Mouse (Mus musculus) neural tube, embryonic 10.5 days (tissue): ENCODE results near the gene Ipp.

Experiments used
- DNase-seq: peaks from one replicate; pipeline ENCODE4 v3.0.0-alpha.2; 2017; ENCODE audit warnings: low spot score; ENCODE audit errors: extremely low spot score

Gene Ipp

DNA sequence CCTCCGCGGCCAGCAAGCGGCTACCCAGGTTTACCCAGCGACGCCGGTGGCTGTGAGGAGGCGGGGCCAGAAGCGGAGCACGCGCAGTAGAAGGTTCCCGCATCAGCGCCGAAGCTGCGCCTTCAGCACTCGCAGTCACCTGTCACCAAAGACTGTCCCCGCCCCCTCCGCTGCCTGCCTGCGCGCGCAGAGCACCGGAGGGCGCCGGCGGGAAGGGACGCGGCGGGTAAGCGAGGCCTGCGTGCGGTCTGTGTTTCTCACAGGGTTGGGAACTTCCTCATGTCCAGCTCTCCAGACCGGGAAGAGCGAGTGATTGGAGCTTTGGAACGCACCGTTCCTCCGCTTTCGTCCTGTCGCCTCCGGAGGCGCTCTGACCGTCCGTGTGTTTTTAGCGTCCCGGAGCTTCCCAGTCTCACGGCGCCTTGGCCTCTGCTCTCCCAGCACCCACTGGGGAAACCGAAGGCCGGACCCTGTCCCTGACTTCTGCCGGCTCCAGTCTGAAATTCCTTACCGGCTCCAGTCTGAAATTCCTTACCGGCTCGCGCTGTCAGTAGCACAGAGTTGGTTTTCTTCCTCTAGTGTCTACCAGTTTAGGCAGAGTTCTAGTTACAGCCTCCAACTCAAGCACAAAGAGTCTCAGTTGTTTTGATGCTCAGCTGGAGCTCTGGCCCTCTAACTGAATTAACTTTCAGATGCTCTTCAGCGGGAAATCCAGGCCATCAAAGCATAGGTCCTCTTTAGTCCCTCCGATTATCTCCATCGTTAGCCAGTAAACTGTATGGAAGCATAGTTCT, at the start of gene Ipp:
Gene Ipp, plus strand, starts transcription at position 125 of the 794 bp plus-strand sequence.
- DNase-seq: peak; percentile 92

DNA sequence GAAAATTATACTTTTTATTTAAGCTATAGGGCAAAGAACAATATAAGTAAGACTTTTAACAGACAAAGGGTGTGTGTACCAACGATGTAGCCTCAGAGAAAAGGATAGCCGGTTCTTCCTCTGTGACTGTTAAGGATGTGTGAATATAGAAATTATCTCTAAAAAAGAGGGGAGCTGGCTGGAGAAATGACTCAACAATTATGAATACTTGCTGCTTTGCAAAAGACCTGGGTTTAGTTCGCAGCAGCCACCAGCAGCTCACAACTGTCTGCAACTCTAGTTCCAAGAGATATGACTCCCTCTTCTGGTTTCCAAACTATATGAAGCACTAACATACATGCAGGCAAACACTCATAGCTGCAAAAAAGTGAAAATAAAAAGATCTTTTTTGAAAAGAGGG, 45.4 kb upstream of the Ipp start:
- no peak for DNase-seq

DNA sequence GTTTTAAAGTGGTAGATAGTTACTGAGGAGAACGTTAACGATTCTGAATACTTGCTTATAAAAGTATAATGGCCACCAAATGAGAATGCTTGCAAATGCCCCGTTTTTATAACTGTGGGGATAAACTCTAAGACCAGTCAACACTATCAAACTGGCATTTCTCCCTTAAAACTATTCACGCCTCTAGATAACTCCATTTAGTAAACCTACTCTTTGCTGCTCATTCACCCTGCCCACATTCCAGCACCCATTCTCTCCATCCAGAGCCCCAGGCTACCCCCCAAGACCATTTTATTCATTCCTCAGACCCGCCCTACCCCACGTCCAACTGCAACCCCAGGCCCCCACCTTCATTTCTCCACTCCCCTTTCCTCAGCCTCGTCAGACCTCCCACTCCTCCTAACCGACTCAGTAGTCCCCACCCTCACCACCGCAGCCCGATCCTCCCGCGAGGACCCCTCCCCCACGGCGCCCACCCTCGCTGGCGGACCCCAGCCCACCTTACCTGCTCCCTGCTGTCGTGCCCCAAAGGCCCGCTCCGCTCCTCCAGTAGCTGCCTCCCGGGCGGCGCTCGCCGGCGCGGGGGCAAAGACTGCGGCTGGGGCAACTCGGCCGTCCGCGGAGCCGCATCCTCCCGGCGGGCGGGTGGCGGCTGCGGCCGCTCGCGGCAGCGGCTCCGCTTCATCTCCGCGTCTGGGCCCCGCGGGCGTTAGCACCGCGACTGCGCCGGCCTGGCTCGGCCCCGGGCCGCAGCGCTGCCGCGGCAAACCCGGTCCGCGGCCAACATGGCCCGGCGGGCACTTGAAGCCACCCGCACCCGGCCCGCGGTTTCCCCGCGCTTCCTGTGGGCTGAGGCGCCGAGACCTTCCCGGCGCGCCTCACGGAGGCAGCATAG, 43.9 kb upstream of the Ipp start:
- DNase-seq: peak; percentile 78

DNA sequence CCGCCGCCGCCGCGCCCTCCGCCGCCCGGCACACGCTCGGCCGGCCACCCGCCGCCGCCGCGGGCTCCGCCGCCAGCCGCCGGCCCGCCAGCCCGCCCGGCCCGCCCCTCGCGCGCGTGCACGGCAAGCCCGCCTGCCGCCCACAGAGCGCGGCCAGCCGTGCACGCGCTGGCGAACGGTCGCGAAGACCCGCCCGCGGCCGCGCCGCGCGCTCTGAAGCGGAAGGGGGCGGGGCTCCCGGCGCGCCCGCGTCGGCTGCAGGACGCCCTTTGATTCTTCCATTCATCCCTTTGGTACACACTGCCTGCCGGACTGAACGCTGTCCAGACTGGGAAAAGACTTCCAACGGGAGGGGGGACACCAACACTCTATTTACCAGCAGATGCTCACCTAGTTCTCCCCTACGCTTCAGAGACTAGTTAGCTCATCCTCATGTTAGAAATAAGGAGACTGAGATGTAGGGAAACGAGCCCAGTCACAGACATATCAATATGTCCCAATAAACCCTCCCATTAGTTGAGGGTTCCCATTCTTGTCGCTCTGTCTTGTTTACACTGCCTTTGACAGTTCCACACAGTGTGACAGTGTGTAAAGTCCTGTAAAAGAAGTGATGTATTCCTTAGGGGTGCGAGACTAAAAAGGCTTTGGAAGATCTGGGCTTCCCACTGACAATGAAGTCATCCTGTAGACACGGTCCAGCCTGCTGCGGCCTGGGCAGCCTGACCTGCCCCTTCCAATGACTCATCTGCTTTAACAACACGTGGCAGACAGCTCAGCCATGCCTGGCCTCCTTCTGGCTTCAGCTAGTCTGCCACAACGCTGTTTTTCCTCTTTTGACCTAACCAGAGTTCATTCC, 43.0 kb upstream of the Ipp start, which contains the start of gene Mast2:
Gene Mast2, minus strand, starts transcription at position 58 of the 856 bp plus-strand sequence.
- peak; percentile 86 for DNase-seq

DNA sequence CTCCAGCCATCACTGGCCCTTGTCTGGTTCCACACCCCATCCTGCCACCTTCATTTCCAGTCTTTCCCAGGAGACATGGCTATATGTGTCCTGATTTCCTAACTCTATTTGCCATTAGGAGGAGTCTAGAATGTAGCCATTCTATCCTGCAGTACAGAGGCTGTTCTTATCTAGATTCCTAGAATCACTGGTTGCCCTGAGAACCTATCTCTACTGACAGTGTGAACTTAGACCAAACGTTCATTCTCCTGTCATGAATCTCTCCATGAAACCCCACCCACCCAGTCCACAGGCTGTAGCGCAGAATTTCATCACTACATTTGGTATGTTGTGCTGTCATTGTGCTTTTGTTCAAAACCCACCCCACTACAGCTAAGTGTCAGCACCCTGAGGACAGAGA, 26.0 kb upstream of the Ipp start:
- no peak for DNase-seq

DNA sequence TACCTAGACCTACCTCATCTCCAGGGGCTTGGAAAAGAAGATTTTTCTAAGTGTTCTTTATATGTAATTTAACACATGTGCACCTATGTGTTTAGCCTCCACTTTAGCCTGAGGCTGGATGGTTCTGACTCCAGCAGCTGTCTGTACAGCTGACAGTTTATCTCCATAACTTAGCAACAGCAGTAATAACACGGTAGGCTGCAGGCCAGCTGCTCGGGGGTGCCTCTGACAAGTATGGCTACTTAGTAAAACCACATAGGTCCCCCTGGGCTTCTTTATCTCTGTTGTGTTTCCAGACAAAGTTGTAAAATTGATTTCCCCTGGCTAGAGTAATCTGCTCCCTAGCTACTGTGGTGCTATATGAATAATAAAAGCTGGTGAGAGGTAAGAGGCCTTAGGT, 23.9 kb upstream of the Ipp start:
- no peak for DNase-seq

DNA sequence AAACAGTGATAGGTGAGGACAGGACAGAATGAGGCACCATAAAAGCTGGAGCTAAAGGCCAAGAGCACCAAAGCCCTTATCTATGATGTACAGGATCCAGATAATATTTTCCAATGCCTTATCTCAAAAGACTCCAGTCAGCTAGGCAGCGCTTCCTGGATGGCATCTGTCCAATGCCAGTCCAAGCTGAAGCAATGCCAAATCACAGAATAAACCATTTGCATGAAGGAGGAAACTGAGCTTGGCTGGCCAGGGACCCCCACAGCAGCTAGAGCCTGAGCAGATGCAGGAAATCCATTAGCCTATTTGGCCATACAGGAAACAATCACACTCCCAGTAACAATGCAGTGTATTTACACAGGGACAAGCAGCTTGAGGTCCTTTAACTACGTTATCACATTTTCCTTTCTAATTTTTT, 16.2 kb upstream of the Ipp start:
- DNase-seq: no peak

DNA sequence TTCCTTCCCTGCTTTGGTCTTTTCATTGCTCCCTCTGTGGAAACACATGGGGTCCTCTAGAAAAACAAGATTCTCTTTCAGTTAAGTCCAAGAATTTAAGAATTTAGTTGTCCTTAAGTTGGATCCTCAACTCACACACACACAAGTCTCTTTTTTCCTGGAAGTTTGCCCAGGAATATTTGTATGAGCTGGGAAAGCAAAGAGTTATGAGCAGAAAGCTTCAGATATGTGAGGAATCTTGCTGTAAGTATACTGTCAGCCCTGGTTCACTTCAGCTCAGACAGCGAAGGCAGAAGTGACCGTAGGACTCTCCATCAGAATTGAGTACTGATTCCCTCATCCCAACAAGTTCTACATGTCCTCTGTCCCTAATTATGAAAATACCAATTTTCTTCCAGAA, 15.5 kb upstream of the Ipp start:
- DNase-seq: no peak

DNA sequence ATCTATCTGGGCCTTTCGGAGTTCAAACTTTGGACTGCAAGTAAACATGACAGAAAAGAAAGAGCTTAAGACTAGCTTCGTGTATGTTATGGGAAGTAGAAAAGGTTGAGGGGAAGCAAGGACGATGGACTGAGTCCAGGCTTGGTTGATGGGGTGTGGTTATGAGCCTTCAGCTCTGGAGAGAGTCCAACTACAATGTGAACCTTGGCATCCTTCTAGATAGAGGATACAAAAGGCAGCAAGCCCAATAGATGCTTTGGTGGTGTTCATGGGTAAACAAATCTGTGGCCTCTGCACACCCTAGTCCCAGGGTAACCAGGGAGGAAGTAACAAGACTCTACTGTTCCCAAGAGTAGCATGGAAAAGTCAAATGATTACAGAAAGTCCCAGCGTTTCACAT, 14.9 kb upstream of the Ipp start:
- no peak for DNase-seq

DNA sequence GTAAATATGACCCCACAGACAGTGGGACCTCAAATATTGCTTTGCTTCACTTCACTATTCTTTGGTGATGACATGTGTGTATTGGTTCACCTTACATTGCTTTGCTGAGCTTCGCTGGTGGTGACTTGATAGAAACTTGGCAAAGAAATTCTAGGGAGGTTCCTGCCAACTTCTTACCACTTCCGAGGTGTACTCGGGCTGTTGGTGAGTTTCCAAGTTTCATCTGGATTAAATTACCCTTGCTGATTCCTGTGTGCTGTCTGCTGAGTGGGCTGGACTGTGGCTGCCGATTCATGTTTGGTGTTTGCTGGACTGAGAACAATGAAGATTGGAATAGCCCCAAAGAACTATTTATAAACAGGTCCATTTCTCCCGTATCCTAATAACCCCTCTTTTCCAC, 13.7 kb upstream of the Ipp start:
- DNase-seq: no peak

DNA sequence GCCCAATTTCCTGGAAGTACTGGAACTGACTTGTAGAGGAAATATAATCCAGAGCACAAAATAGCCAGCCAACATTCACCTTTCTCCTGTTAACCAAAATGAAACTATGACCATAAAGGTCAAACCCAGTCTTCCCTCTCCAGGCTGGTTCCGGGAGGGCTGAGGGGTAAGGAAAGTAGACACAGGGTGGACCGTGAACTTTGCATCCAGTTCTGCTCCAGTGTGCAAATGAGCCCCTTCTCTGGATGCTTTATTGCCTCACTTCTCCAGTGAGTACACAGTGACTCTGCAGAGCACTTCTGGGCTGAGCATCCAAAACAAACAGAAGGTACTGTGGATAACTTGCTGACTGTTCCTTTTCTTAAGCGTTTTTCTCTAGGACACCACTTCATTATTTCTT, 7.4 kb upstream of the Ipp start:
- DNase-seq: no peak

DNA sequence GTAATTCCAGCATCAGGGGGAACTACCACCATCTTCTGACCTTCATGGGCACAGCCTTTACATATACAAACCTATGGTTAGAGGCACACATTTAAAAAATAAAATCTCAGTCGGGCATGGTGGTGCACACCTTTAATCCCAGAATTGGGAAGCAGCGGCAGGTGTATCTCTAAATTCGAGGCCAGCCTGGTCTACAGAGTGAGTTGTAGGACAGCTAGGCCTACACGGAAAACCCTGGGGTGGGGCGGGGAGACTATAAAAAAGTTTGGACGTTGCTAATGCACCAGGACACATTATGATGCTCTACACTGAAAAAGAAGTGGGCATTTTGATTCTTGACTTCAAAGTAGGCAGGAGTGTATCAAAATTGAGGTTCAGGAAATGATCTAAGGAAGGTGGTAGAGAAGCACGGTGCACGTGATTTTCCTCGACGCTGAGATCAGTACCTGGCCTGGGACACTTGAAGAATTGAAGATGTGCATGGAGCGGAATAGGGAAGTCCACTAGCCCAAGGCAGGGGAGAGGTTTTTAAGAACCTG, 394 bp upstream of the Ipp start:
- DNase-seq: no peak

DNA sequence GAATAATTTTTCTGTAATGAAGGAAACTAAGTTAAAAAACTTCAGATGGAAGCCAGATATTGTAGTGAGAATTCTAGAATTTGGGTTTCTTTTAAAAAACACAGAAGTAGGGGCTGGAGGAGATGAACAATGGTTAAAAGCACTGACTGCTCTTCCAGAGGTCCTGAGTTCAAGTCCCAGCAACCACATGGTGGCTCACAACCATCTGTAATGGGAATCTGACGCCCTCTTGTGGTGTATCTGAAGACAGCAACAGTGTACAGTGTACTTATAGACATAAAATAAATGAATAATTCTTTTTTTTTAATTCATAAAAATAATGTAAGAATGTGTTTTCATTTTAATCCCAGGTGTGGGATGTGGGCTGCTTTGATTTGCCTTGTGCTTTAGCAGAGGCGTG, 23.8 kb downstream of the Ipp start:
- no peak for DNase-seq

DNA sequence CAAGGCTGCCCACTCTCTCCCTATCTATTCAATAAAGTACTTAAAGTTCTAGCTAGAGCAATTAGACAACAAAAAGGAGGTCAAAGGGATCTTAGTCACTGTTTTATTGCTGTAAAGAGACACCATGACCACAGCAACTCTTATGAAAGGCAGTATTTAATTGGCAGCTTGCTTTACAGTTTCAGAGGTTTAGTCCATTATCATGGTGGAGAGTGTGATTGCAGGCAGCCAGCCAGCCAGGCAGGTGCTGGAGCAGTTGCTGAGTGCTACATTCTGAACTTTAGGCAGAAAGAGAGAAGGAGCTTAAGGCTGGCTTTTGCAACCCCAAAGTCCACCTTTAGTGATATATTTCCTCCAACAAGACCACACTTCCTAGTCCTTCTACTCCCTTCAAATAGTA, 29.0 kb downstream of the Ipp start:
- no peak for DNase-seq

DNA sequence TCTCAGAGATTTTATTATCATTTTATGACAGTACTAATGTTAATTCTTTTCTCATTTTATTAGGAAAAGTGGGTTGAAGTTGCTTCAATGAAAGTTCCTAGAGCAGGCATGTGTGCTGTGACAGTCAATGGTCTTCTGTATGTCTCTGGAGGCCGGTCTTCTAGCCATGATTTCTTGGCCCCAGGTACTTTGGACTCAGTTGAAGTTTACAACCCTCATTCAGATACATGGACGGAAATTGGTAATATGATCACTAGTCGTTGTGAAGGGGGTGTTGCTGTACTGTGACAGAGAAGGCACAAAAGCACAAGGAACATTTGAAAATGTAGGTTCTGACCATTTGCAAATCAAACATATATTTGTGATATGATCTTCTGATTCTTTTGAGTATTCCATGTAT, 30.4 kb downstream of the Ipp start:
- no peak for DNase-seq

DNA sequence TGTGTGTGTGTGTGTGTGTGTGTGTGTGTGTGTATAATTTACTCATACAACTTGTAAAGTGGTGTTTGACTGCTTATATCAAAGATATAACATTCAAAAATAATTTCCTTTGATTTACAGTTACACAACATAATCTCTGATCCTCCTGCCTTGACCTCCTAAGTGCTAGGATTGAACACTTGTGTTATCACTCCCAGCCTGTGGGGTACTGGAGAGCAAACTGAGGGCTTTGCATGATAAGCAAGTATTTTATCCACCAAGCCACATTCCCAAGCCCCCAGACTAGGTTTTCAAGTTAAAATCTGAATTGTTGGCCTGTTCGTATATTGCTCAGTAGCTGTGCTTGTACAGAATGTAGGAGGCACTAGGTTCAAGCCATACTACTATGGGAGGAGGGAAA, 43.1 kb downstream of the Ipp start:
- no peak for DNase-seq

DNA sequence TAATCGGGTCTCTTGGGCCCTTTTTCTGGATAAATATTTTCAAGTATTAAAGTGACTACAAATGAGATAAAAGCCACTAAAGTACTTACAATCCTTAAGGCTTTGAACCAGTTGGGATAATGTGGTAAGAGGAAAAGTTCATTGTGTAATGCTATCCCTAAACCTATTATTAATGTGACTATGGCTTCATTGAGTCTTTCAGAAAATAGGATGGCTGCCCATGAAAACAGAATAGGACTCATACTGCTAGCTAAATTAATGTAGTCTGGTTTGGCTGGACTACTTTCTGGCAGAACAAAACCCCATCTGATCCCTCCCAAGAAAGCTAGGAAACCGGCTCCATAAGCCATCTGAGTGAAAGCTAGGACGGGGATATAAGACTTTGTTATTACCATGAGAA, 45.7 kb downstream of the Ipp start:
- no peak for DNase-seq

DNA sequence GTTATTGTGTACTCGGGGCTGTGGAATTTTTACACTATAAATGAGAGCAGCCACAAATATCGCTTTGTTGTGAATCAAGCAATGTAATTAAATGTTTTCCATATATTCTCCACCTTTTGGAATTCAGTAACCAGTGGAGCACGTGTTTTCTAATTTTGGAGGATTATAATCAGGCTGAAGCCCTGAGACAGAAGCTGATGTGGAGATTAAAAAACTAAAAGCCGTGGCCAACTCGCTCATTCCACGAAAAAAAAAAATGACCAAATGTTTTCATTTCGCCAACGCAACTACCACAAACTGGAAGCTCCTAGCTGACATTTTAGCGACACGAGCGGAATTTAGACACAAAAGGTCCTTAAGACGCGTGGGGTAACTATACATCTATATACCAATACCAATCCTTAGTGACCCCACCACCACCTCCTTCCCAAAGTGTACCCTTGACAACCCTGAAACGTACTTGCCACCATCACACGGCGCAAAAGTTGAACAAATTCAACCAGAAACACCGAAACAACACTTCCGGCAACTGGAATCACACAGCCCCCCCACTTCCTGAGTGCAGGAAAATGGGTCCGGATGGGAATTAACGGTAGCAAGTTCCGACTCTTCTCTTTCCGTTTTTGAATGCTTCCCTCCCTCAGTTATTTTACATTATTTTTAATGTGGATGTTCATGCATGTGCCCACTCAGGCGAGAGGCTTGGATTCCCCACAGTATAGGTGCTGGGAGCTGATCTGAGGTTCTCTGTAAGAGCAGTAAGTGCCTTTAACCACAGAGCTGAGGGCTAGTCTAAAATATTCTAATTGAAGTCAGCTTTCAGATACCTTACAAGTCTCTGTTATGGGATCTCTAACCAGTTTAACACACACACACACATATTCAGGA, 48.3 kb downstream of the Ipp start, which contains the start of gene Tmem69:
Gene Tmem69, minus strand, starts transcription at position 524 of the 888 bp plus-strand sequence.
- peak; percentile 80 for DNase-seq

DNA sequence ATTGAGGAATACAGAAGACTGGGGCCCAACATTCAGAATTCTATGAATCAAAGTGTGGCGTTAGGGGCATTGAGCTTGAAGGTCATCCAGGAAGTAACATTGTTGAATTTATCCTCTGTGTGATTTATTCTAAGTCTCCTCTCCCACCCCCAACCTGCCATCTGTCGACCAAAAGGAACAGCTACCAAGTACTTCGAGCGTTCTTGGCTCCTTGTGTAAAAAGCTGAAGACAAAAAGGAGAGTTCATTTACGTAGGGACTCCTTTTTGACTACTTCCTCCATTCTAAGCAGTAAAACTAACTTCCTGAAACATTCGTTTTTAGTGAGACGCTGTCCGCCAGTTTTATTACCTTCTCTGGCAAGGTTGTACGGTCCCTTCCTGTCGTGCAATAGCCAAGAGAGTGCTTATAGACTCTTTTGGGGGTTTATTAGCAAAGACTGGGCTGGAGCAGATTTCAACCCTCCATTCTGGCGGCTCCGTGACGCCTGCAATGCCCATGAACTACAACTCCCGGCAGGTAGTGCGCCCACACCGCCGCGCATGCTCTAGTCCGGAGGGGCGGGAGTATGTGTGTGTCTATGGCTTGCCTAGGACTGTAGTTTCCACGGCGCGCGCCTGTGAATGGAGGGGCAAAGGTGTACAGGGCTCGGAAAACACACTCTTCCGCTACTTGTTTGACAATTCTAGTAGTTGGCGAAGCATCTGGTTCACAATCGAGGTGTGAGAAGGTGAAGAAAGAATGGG, 49.4 kb downstream of the Ipp start:
- peak; percentile 89 for DNase-seq
